Mouse (Mus musculus) small intestine, adult 2 months (tissue): ENCODE measurements at regions not wholly inside any gene's neighbourhood (a gene's known extent, or its start where the extent isn't known, plus 50 kb on each side); places are given as distances from the start of the nearest gene placed in this dataset.

Experiments used
- H3K27ac ChIP-seq: fragments of 200-500 bp; 2 replicates; pipeline ENCODE4 v1.5.1; 2012; ENCODE audit warnings: low read depth, low read length, control low read depth, inconsistent platforms; ENCODE audit not compliant: insufficient read depth
- H3K27me3 ChIP-seq: fragments of 200-500 bp; 2 replicates; pipeline ENCODE4 v1.6.1; 2012; ENCODE audit warnings: mild to moderate bottlenecking, moderate library complexity, low read length, inconsistent platforms; ENCODE audit not compliant: control insufficient read depth, insufficient read depth
- H3K36me3 ChIP-seq: fragments of 200-500 bp; 2 replicates; pipeline ENCODE4 v1.6.1; 2012; ENCODE audit warnings: mild to moderate bottlenecking, low read length, control low read depth, inconsistent platforms; ENCODE audit not compliant: control insufficient read depth, insufficient read depth
- H3K4me1 ChIP-seq: fragments of 200-500 bp; 2 replicates; pipeline ENCODE4 v1.6.1; 2012; ENCODE audit warnings: low read length, inconsistent platforms, mixed read lengths; ENCODE audit not compliant: control insufficient read depth, insufficient read depth, insufficient read length
- H3K4me3 ChIP-seq: fragments of 200-500 bp; 2 replicates; pipeline ENCODE4 v1.5.1; 2012; ENCODE audit warnings: low read depth, mild to moderate bottlenecking, control low read depth, inconsistent platforms, low read length, moderate library complexity
- CTCF ChIP-seq: fragments of 200-500 bp; IDR thresholded peaks from 2 replicates; pipeline ENCODE4 v1.5.1; 2012; ENCODE audit warnings: low read depth, mild to moderate bottlenecking, control low read depth, inconsistent platforms, low read length, moderate library complexity, mixed read lengths; ENCODE audit not compliant: insufficient replicate concordance, insufficient read length; ENCODE audit errors: extremely low read depth
- POLR2A ChIP-seq: fragments of 200-500 bp; IDR thresholded peaks from 2 replicates; pipeline ENCODE4 v1.6.1; 2012; ENCODE audit warnings: low read depth, mild to moderate bottlenecking, control low read depth, inconsistent platforms, low read length, moderate library complexity
- WGBS: fragments of 180-500 bp; shearing (Covaris S2); methylation state at CpG from one replicate; pipeline ENCODE4 v1.1.7; 2018; 5-methylcytosine and 5-hydroxymethylcytosine counted together

GRCm38 (mm10) chr11:117060706-117061337 is 54.1 kb upstream of the Sec14l1 start:
- WGBS, result 22% methylated on average over 9 of the region's 9 CpGs
- Histone ChIP-seq H3K27ac (no peak overlapping the region), H3K4me3 (no peak overlapping the region), H3K36me3 (no peaks in the 10 kb centered on the region), H3K27me3 (no peaks in the 10 kb centered on the region), H3K4me1 (peaks cover 4% of the 10 kb centered on the region)
- TF ChIP-seq POLR2A (no peak), CTCF (no peak)

- no peak overlapping the region for H3K4me3 ChIP-seq
- no peaks in the 10 kb centered on the region for H3K27me3 ChIP-seq
- peaks cover 2% of the 10 kb centered on the region; the same call in 1 of the 2 replicates for H3K4me1 ChIP-seq
- no peak overlapping the region for H3K27ac ChIP-seq
- 71% methylated on average over 14 of the region's 14 CpGs for WGBS
- no peaks in the 10 kb centered on the region for H3K36me3 ChIP-seq
- TF ChIP-seq POLR2A (no peak), CTCF (no peak)
Observed at GRCm38 (mm10) chr11:117062772-117063499, 52.0 kb upstream of the Sec14l1 start.
